Mouse (Mus musculus) G1E (cell line): ENCODE data around the gene Atp8b5. TPM values are rescaled to one million over a fixed set of nuclear protein-coding genes. Genes with fewer than 3 reads are reported as not detected.

Source experiments
- ATAC-seq: 2 replicates; pipeline ENCODE4 v1.8.0; 2016; ENCODE audit warnings: mild to moderate bottlenecking; ENCODE audit not compliant: insufficient number of reproducible peaks, poor library complexity, low FRiP score, severe bottlenecking; ENCODE audit errors: extremely low read depth
- DNase-seq: peaks from one replicate; pipeline ENCODE4 v3.0.0; 2012; ENCODE audit warnings: low spot score
- H3K27me3 ChIP-seq: 2 replicates; pipeline ENCODE4 v1.6.1; 2012; ENCODE audit warnings: mild to moderate bottlenecking, low read length, inconsistent platforms; ENCODE audit not compliant: insufficient read depth
- H3K36me3 ChIP-seq: replicated peaks from 2 replicates; pipeline ENCODE3; 2012; ENCODE audit warnings: mild to moderate bottlenecking, inconsistent platforms
- H3K4me1 ChIP-seq: 2 replicates; pipeline ENCODE4 v1.6.1; 2012; ENCODE audit warnings: low read depth, low read length, inconsistent platforms, mixed read lengths; ENCODE audit not compliant: insufficient read depth
- H3K4me3 ChIP-seq: 2 replicates; pipeline ENCODE4 v1.5.1; 2012; ENCODE audit warnings: low read depth, mild to moderate bottlenecking, inconsistent platforms, low read length, moderate library complexity, mixed read lengths
- H3K9me3 ChIP-seq: replicated peaks from 2 replicates; pipeline ENCODE4 v1.6.1; 2012; ENCODE audit warnings: inconsistent platforms
- CTCF ChIP-seq: IDR thresholded peaks from 2 replicates; pipeline ENCODE4 v1.5.1; 2012; ENCODE audit warnings: low read depth, low read length, inconsistent platforms, mixed read lengths
- GATA1 ChIP-seq: IDR thresholded peaks from 2 replicates; pipeline ENCODE4 v1.6.1; 2012; ENCODE audit warnings: borderline replicate concordance, low read length, inconsistent platforms, mixed read lengths
- GATA2 ChIP-seq: IDR thresholded peaks from 2 replicates; pipeline ENCODE4 v1.6.1; 2012; ENCODE audit warnings: low read depth, low read length, inconsistent platforms, borderline replicate concordance
- POLR2AphosphoS5 ChIP-seq: IDR thresholded peaks from 2 replicates; pipeline ENCODE4 v1.6.1; 2012; ENCODE audit warnings: low read depth, low read length, inconsistent platforms; ENCODE audit not compliant: insufficient replicate concordance
- TAL1 ChIP-seq: conservative IDR thresholded peaks from 2 replicates; pipeline ENCODE4 v1.6.1; 2012; ENCODE audit warnings: low read depth, low read length, inconsistent platforms, mixed read lengths
- polyA plus RNA-seq: library from polyadenylated mRNA; stranded (reverse); fragments of >175 nt; gene quantifications from 2 replicates; pipeline ENCODE4 v1.2.3, GENCODE M21; 2012
- total RNA-seq, 2 experiments: library from RNA; stranded (forward) in 1 of 2; stranded (reverse) in 1 of 2; fragments of 200-1000 nt in 1 of 2; fragments of >200 nt in 1 of 2; fragmentation: Nextera tagmentation in 1 of 2; gene quantifications; 2 replicates each; pipeline ENCODE4 v1.2.3; 2014 to 2017

Atp8b5 gene
- total and polyA plus RNA-seq, 3 experiments = 0.24 to 5.3 (median 3.5) TPM

DNA sequence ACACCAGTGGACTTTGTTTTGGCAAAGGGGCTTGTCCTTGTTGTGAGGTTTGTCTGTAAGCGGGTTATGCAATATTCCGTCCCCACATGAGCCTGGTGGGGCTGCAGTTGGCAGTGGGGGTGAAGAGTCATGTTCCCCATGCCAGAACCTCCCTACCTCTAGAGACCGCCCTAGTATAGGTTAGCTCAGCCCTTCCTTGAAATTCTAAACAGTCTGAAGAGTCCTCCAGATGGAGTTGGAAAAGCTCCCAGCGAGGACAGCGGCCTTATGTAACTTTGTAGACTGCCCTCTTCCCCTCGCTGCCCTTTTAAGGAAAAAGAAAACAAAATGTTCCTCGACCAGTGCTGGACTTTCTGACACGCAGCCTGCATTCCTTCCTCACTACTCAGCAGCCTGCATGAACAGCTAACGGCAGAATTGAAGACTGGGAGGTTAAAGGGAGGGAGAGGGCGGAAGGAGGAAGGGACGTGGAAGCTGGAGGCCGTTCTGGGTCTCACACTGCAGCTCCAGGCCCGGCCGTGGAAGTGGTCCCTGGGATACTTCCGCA, 127.5 kb downstream of the Atp8b5 start:
- Histone ChIP-seq H3K4me3 (no peak overlapping the region), H3K36me3 (no peaks in the 10 kb centered on the region), H3K4me1 (0 out of 2 replicates have a peak, but pooled peaks cover 3% of the 10 kb centered on the region), H3K9me3 (no peaks in the 10 kb centered on the region), H3K27me3 (peaks cover 29% of the 10 kb centered on the region; the same call in 1 of the 2 replicates)
- DNase-seq = no peak
- TF ChIP-seq GATA1 = no peak
- no peak for TF ChIP-seq TAL1
- TF ChIP-seq POLR2AphosphoS5 = no peak
- TF ChIP-seq CTCF = no peak
- TF ChIP-seq GATA2 = no peak
- no peak for ATAC-seq

DNA sequence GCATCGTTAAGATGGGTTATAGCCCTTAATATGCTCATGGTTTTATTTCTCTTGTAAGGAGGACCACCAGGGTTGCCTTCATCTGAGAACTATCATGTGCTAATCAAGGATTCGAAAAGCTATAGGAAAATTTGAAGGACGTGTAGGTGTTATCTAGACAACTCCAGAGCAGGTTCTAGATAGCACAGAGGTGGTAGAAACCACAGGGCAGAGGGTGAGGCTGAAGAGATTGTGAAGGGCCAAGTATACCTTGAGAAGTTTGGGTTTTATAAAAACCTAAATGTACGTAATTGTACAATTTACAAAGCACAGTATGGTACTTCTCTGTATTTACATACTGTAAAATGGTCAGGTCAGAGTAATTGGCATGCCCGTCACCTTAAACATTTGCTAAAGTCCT, 128.2 kb downstream of the Atp8b5 start:
- Histone ChIP-seq H3K4me3 (no peak overlapping the region), H3K4me1 (0 out of 2 replicates have a peak, but pooled peaks cover 3% of the 10 kb centered on the region), H3K27me3 (peaks cover 34% of the 10 kb centered on the region), H3K9me3 (no peaks in the 10 kb centered on the region), H3K36me3 (no peaks in the 10 kb centered on the region)
- TF ChIP-seq CTCF = no peak
- TF ChIP-seq GATA1 = no peak
- no peak for TF ChIP-seq GATA2
- no peak for TF ChIP-seq POLR2AphosphoS5
- no peak for TF ChIP-seq TAL1
- DNase-seq (no peak), ATAC-seq (no peak)

- peaks cover 36% of the 10 kb centered on the region for H3K27me3 ChIP-seq
- H3K36me3 ChIP-seq = no peaks in the 10 kb centered on the region
- no peak for ATAC-seq
- no peak for DNase-seq
- H3K4me1 ChIP-seq = 0 out of 2 replicates have a peak, but pooled peaks cover under 1% of the 10 kb centered on the region
- no peak overlapping the region for H3K4me3 ChIP-seq
- H3K9me3 ChIP-seq = no peaks in the 10 kb centered on the region
- TF ChIP-seq TAL1 (no peak), GATA2 (no peak), POLR2AphosphoS5 (no peak), CTCF (no peak)
These were observed 128.9 kb downstream of the Atp8b5 start for GRCm38 (mm10) chr4:43395836-43396235.

DNA sequence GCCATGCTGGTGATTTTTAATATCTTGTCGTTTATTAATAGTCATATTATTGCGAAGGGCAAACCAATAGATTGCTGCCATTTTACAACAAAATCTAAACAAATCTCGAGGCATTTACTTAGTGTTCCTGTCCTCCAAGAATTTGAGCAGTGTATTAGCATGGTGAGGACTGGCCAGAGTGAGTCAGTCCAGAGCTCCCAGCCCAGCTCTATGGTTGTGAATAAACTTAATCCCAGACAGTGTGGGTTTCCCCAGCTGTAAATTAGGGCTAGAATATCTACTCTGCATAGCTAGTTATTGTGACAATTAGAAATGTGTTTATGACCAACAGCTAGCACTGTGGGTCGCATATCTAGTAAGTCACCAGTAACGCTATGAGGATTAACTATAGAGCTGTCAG, 129.4 kb downstream of the Atp8b5 start:
- Histone ChIP-seq H3K36me3 (no peaks in the 10 kb centered on the region), H3K4me3 (no peak overlapping the region), H3K4me1 (no peaks in the 10 kb centered on the region), H3K9me3 (no peaks in the 10 kb centered on the region), H3K27me3 (peaks cover 39% of the 10 kb centered on the region)
- TF ChIP-seq GATA2 = no peak
- TF ChIP-seq TAL1 = no peak
- no peak for TF ChIP-seq CTCF
- no peak for TF ChIP-seq GATA1
- TF ChIP-seq POLR2AphosphoS5 = no peak
- ATAC-seq (no peak), DNase-seq (no peak)

GRCm38 (mm10) chr4:43398014-43398413, 131.1 kb downstream of the Atp8b5 start:
- TF ChIP-seq TAL1 (no peak), GATA2 (no peak), CTCF (no peak), POLR2AphosphoS5 (no peak), GATA1 (no peak)
- Histone ChIP-seq H3K4me1 (no peaks in the 10 kb centered on the region; the same call in 1 of the 2 replicates), H3K9me3 (no peaks in the 10 kb centered on the region), H3K36me3 (no peaks in the 10 kb centered on the region), H3K4me3 (no peak overlapping the region), H3K27me3 (peaks cover 48% of the 10 kb centered on the region)
- ATAC-seq (no peak), DNase-seq (no peak)

GRCm38 (mm10) chr4:43398829-43399331, 131.9 kb downstream of the Atp8b5 start:
- H3K4me3 ChIP-seq = no peak overlapping the region
- peaks cover 55% of the 10 kb centered on the region for H3K27me3 ChIP-seq
- DNase-seq (no peak), ATAC-seq (no peak)
- no peaks in the 10 kb centered on the region for H3K9me3 ChIP-seq
- H3K36me3 ChIP-seq = no peaks in the 10 kb centered on the region
- H3K4me1 ChIP-seq = no peaks in the 10 kb centered on the region; the same call in 1 of the 2 replicates
- TF ChIP-seq GATA2 = no peak
- no peak for TF ChIP-seq POLR2AphosphoS5
- no peak for TF ChIP-seq GATA1
- TF ChIP-seq CTCF = no peak
- TF ChIP-seq TAL1 = no peak

- no peak for TF ChIP-seq GATA1
- no peak for TF ChIP-seq CTCF
- TF ChIP-seq GATA2 = no peak
- TF ChIP-seq POLR2AphosphoS5 = no peak
- no peak for TF ChIP-seq TAL1
- DNase-seq (no peak), ATAC-seq (no peak)
- no peaks in the 10 kb centered on the region; the same call in 1 of the 2 replicates for H3K4me1 ChIP-seq
- H3K27me3 ChIP-seq = peaks cover 54% of the 10 kb centered on the region
- no peak overlapping the region for H3K4me3 ChIP-seq
- no peaks in the 10 kb centered on the region for H3K9me3 ChIP-seq
- H3K36me3 ChIP-seq = no peaks in the 10 kb centered on the region
These were observed 132.6 kb downstream of the Atp8b5 start for GRCm38 (mm10) chr4:43399391-43400131.
